Mouse (Mus musculus) adrenal gland, postnatal 14 days (tissue): ENCODE measurements around the gene Slc9b1. TPM values are rescaled to one million over a fixed set of nuclear protein-coding genes. Genes with fewer than 3 reads are reported as not detected.
A peak's percentile ranks its signal among the peaks of the same experiment; 100 is the strongest.

Experiments
- DNase-seq: peaks from one replicate; pipeline ENCODE4 v3.0.0; 2021; ENCODE audit warnings: mixed read lengths
- total RNA-seq: library from RNA; stranded (reverse); gene quantifications from 2 replicates; pipeline ENCODE4 v1.2.3, GENCODE M21; 2021

The Slc9b1 gene
- total RNA-seq, 1 experiment from 2014 or later = 1.3 TPM

DNA sequence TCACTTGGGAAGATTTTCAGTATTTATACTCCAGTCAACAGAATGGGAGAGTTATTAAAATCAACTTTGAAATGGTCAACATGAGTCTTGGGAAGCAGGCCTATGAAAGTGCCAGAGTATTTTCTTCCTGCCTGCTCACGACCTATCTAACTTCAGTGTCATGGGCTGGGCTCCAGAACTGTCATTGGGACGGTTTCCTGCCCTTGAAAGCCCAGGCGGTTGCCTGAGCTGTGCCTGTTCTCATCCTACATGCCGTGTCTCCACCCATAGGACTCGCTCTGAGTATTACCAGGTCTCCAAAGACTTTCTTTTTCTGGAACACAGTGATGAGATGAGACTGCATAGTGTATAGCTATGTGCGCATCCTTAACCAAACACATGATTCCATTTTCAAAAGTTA lies 45.4 kb downstream of the Slc9b1 start:
- DNase-seq = peak; percentile 38

DNA sequence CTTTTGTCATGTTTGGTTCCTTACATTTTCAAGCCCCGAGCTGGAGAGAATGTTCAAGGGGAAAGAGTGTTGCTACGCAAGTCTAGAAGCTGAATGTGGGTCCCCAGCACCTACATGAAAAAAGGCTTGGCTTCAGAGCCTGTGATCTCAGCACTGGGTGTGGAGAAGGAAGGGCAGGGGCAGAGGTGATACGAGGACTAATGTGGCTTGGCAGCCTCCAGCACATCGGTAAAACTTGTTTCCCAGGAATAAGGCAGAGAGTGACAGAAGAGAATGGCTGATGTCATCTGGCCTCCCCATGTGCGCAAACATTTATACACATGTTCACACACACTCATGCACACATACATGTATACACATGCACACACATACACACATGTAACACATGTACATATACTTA lies 47.3 kb downstream of the Slc9b1 start:
- no peak for DNase-seq

DNA sequence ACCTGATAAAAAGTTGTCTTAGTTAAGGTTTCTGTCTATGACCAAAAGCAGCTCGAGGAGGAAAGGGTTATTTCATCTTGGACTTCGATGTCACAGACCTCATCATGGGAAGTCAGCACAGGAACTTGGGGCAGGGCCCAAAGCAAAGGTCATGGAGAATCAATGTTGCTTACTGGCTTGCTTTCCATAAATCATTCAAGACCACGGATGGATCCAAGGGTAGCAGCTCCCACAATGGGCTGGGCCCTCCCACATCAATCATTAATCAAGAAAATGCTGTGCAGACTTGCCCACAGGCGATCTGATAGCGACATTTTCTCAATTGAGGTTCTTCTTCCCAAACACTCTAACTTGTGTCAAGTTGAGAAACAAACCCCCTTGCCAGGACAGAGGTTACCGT lies 48.3 kb downstream of the Slc9b1 start:
- DNase-seq = peak; percentile 47

DNA sequence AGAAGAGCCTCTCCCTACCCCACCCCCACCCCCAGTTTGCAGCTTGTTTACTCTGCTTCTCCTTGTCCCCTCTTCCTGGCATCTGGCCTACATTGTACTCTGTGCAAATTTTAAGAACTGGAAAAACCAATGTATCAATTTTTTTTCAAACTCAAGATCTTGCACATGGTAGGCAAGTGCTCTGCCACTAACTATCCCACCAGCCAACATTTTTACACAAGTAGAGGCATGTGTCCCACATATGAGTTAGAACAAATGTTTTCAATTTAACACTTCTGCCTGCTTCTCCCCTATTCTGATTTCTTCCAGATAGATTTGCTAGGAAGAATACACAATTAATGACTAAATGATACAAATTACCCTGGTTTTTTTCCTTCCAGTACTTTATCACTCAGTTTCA lies 49.3 kb downstream of the Slc9b1 start:
- DNase-seq = no peak

DNA sequence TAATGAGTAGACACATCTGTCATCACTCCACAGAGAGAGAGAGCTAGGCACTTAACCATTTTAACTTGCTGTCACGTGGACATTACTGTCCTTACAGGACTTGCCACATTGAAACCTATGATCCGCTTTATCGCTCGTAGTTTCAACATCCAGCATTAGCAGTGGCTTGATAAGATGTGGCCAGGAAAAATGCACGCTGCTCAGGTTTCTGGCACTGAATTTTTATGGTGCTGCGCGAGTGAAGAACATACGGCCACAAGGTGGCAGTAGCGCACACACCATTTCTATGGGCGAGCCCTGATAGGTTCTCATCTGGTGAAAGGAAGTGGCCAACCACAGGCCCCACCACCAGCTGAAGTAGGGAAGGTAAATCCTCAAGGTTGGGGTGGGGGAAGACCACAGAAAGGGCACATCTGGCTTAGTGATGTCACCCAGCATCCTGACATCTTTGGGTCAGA lies 54.4 kb downstream of the Slc9b1 start:
- peak; percentile 92 for DNase-seq

DNA sequence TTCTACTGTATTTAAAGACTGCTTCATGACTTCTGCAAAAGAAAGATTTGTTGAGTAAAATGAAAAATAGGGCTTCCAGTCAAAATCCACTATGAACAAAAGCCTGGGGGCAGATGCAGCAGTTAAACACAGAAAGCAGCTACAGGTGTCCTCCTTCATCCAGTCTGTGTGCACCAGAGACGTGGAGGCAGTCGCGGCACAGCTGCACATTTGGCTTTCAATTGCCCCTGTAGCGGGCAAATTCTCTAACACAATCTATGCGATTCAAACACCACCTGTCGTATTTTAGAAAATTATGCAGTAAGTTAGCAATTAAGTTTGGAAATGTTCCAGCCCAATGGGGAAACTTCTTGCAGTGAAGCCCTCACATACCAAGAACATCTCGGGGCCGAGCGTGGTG lies 55.4 kb downstream of the Slc9b1 start:
- no peak for DNase-seq

DNA sequence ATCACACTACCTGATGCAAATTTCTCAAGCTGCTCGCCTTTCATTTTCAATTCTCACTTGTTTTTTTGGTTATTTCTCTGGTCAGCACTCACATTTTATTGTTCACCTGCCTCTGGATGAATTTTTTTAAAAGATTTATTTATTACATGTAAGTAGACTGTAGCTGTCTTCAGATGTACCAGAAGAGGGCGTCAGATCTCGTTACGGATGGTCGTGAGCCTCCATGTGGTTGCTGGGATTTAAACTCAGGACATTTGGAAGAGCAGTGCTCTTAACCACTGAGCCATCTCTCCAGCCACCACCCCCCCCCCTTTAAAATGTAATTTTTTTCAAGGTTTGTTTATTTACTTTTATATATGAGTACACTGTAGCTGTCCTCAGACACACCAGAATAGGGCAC lies 56.0 kb downstream of the Slc9b1 start:
- DNase-seq = no peak

DNA sequence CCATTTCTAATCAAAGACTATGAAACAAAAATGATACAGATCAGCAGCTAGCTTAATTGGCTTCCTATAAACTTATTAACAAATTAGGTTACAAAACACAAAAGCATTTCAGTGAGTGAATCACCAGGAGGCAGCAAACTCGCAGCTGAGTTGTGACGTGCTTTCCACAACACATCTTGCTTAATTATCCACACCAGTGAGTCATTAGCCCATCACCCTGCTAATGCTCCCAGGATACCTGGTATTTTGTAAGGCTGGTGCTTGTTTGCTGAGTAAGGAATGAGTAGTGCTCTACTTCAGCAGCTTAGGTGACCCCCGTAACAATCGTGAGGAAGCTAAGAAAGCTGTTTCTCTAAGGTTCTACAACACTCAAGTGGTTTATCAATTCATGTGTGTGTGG lies 56.8 kb downstream of the Slc9b1 start:
- no peak for DNase-seq

DNA sequence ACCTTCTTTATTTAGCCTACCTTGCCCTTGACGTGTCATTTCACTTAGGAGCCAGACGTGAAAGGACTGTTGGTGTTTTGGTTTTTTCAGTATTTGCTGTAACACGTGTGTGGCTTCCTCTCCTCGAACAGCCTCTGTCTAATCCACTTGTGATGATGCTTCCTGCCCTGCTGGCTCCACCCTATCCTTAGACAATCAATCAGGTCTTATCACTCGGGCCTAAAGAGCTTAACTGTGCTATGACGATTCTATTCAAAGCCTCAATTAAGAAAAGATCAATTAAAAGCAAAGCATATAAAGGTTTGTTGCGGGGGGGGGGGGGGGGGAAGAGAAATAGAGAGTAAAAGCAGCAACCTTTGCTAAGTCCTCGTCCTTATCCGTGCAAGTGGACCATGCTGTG lies 59.5 kb downstream of the Slc9b1 start:
- no peak for DNase-seq

DNA sequence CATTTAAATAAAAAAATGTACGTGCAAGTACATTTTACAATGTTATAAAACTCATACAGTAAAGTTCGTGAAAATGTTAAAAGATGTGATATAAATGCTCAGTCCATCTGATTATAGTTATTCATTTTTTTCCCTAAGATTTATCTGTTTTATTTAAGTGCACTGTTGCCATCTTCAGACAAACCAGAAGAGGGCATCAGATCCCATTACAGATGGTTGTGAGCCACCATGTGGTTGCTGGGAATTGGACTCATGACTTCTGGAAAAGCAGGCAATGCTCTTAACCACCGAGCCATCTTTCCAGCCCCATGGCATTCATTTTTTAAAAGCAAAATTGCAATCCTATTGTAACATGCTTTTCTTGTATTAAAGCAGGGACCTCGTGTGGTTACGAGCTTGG lies 61.4 kb downstream of the Slc9b1 start:
- DNase-seq = no peak

DNA sequence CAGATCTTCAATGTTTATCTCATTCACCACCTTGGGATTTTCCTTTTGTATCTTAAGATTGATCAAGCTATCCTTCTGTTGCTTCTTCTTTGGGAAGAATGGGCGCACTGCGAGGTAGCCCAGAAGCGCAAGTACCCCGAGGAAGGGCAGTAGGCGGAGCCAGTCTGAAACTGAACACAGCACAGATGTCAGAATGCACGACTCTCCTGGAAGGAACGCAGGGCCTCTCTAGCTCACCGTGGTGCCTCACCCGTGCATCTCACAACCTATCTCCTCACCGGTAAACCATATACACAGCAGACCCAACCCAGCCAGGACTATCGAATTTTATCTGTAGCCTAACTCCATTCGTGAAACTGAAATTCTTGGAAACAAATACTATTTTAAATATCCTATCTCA lies 63.2 kb downstream of the Slc9b1 start:
- DNase-seq = no peak

DNA sequence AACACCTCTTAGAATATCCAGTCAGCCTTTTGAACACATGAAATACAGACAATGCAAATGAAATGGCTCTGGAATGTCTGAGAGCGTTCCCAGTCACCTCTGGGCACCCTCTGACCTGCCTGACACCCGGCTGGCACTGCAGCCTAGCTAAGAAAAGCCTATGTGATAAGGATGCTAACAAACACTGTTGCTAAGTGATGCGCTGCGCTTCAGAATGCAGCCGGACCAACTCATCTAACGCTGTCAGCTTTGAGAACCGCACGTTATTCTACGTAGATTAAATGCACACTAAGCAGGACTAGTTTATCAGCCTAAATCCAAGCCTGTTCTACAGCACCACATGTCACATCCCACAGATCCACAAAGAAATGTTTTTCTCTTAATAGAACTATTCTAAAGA lies 64.0 kb downstream of the Slc9b1 start:
- no peak for DNase-seq

DNA sequence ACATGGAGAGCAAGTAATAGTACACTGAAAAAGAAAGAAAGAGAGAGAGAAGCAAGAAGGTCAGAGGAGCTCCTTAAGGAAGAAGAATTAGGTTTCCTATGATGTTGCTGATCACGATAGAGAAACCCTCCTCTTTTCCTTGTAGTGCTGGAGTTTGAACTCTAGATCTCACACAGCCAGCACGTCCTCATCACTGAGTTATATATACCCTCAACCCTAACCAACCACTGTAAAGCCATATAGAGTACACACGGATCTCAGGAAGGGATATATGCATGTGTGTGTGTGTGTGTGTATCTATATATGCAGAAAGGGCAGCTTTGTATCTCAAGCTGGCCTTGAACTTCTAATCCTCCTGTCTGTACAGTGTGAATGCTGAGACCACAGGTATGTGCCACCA lies 69.4 kb downstream of the Slc9b1 start:
- DNase-seq = no peak

DNA sequence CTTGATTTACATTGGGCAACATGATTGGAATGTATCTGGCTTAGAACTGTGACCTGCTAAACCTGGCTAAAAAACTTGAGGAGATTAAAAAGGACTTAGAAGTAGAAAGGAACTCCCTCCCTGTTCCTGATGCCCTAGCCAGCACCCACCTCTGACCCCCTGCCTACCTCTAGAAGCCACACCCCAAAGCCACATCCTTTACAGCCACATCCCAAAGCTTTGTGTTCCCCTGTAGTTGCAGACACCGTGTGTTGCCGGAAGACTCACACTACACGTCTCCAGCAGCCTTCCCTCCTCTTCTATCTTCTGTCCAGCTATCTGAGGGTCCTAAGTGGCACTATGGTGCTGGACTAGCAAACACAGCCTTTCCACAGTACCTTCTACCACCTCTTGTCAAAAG lies 70.0 kb downstream of the Slc9b1 start:
- no peak for DNase-seq

DNA sequence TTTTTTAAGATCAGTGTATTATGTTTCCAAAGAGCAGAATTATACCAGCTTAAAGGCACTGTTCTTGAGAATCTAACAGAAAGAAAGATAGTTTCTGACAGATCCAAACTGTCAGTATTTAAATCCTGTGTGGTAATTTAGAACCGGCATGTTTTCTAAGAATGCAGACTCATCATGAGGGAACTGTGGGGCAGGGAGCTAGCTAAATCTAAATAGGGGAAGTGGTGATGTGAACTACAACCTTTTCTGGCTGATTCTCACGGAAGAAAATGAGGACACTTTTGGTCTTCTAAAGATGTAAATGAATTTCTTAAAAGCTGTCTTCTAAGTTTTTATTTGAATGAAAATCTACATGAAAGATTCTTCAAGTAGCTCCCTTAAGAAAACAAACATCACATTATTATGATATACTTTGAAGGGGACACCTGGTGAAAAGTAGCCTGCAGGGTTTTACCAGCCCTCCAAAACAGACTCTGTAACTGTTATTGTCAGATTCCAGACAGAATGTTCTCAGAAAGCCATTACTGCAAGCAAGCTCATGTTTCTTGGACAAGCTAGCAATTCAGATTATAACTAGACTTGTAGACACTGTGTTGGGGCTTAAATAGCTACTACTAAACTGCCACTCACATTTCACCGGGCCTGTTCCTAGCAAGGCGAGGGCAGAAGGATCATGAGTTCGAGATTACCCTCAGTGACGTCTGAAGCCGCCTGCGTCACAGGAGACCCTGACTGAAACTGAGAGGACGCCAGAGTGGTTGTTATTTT lies 72.9 kb downstream of the Slc9b1 start:
- no peak for DNase-seq

DNA sequence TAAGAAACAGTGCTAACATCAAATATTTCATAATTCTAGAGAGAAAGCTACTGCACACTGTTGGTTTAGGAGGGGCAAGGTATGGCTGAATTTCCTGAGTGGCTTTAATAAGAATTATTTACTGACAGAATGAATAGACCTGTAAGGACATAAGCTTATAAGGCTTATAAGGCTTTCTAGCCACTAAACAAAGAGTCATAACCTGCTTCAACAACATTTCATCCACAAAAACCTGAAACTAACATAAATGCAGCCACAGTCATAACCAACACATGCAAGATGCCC lies 73.4 kb downstream of the Slc9b1 start:
- DNase-seq = no peak

DNA sequence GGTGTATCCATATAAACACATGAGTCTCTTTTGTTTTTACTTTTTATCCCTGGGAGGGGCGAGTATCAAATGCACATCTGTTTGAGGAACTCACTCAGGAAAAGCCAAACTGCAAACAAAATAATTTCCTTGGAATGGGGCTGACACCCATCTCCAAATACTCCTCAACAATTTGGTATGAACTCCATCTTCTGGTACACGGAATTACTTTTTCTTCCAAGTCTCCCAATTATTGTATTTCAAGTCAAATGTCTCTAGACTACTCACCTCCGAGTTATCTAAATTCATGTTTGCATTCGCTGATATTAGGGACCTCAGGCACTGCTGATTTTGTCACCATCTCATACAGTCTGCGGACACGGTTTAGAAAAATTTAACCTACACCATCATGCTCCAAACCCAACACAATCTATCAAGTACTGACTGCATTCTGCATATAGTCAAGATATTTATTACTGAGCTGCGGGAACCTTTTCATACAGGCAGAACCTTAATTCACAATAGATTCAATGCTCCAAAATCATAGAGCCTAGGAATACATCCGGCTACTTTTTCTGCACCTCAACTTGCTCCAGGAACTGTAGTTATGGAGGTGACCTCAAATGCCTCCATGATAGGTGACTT lies 74.5 kb downstream of the Slc9b1 start:
- no peak for DNase-seq

DNA sequence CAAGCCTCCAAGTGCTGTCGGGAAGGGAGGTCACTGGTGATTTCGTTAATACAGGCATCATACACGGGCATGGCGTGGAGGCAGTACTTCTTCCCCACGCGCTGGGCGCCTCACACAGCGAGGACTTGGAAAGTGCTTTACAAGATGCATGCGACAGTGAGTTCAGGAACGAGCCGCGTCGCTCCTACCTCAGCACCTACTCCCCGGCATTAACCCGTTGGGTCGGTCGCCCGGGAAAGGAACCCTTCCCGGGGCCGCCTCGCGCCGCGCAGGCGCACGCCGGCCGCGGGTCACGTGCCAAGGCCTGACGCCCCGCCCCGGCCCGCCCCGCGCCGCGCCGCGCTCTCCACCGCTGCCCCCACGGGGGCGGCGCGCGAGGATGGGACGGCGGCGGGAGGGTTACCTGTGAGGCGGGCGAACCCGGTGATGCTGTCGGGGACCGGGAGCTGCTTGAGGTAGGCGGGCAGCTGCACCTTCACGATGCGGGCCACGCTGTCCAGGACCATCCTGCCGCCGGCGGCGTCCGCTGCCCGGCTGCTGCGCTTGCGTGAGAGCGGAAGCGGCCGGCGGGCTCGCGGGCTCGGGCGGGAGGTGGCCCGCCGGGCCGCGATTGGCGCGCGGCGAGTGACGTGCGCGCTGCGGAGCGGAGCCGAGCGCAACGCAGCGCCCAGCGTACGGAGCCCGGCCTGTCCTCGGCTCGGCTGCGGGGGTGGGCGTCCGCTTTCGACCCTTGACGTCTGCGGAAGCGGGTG lies 75.2 kb downstream of the Slc9b1 start:
- DNase-seq = peak; percentile 91

DNA sequence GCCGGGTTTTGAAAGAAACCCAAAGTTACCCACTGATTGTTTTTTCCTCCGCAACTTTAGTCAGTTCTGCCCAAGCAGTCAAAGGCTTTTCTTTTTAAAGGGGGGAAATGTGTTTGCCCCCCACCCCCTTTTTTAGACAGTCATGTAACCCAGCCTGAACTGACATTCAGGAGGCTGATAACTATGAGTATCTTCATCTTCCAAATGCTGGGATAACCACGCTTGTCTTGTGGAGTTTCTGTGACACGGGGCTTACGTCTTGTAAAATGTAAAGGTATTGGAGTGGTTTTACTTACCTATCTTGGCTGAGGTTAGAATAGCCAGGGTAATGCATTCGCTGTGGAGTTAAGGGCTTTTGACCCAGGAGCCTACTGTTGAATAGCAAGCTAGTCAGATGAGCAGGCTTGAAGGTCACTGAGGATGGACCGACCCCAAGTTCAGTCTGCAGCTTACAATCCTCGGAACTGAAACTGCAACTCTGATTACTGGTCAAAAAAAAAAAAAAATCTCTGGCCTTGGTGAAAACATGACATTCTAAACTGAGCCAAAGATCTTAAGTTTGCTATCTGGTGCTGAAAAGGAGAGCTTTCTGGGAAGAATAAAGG lies 75.9 kb downstream of the Slc9b1 start, which contains the start of gene Cisd2:
Cisd2 (minus strand) TSS at position 318 of the 605 bp plus-strand sequence.
- peak; percentile 37 for DNase-seq

DNA sequence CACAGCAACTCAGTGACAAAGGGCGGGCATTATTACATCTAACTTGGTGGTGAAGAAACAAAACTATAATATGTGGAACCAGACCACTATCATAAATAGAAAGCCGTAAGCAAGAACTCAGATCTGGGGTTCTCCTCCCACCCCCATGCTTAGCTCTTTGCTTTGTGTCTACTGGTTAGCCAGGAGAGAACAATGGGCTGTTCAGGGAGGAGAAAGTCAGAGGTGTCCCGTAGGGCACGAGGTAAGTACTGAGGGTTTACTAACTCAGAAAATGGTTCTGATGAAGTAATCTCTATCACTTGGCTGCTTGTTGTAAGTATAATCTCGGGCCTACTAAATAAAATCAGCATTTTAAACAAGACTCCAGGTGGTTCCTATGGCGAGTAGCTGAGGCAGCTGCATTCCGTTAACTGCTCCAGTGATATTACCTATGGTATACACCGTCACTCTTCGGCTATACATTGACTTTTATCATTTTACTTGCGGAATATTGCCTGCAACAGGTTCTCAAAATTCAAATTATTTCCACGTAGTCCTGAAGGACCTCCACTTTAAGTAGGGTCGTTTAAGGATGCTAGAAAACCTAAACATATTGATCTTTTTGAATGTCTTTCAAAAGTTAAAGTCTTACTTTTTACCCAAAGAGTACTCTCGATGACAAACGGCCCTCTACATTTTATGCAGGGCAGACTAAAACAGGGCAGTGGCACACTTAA lies 89.2 kb downstream of the Slc9b1 start:
- DNase-seq = no peak

DNA sequence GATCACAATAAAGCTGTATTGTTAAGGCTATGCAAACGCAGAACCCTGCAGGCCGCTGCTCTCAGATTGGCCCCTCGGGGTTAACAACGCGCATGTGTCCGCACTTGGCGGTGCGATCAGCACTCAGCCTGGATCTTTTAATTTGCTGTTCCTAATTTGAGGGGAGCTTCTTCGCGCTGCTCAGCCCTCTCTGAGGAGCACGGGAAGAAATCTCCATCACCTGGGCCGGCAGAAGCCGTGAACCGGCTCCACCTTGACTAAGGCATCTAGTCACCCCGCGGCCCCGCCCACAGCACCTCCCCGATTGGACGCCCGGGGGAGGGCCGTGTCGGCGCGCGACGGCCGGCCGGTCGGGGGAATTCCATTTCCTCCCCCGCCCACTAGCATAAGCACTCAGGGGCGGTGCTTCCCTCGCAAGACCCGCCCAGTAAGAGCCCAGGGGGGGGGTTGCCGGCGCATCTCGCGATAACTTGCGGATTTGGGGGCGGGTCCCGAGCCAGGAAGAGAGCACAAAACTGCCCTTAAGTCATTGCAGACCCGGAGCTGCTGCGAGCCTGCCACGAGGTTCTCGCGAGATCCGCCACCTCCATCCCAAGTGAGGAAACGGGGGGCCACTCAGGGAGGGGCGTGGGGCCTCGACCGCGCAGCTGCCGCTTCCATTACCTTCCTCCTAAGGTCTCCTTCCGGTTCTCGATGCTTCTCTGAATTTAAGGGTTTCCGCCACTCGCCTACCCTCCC lies 90.1 kb downstream of the Slc9b1 start, which contains the start of gene Ube2d3:
Ube2d3 (plus strand) TSS at position 392 of the 738 bp plus-strand sequence.
- peak; percentile 99 for DNase-seq

DNA sequence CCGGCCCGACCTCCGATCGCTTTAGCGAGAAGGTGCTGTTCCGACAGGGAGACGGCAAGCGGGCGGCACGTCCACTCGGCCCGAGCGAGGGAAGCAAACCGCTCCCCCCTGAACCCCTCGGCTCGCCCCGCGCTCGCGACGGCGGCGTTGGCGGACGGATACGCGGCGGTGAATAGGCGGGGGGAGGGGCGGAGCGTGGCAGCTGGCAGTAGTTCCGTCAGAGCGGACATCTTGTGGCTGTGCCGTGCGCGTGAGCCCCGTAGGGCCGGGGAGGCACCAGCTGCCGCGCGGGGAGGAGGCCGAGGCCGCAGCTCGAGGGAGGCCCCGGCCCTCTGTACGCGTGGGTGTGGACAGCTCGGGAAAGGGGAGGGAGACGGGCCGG lies 90.7 kb downstream of the Slc9b1 start:
- peak; percentile 97 for DNase-seq
